Mouse (Mus musculus) midbrain, embryonic 10.5 days (tissue): ENCODE data around the gene Lrba. TPM values are rescaled to one million over a fixed set of nuclear protein-coding genes. Genes with fewer than 3 reads are reported as not detected.

Experiments used
- DNase-seq: peaks from one replicate; pipeline ENCODE4 v3.0.0-alpha.2; 2017; ENCODE audit warnings: low spot score
- H3K27ac ChIP-seq: fragments of 300-500 bp; sonication (generic); replicated peaks from 2 replicates; pipeline ENCODE4 v1.5.1; 2016; ENCODE audit warnings: mild to moderate bottlenecking
- H3K27me3 ChIP-seq: fragments of 300-500 bp; sonication (generic); 2 replicates; pipeline ENCODE4 v1.6.1; 2016; ENCODE audit warnings: low read depth, mild to moderate bottlenecking; ENCODE audit not compliant: poor library complexity, severe bottlenecking
- H3K36me3 ChIP-seq: fragments of 300-500 bp; sonication (generic); 2 replicates; pipeline ENCODE4 v1.6.1; 2016; ENCODE audit warnings: mild to moderate bottlenecking, moderate library complexity
- H3K4me1 ChIP-seq: fragments of 300-500 bp; sonication (generic); 2 replicates; pipeline ENCODE4 v1.6.1; 2016
- H3K4me3 ChIP-seq: fragments of 300-500 bp; sonication (generic); 2 replicates; pipeline ENCODE4 v1.5.1; 2016; ENCODE audit warnings: mild to moderate bottlenecking, moderate library complexity
- H3K9me3 ChIP-seq: fragments of 300-500 bp; sonication (generic); replicated peaks from 2 replicates; pipeline ENCODE4 v1.6.1; 2016; ENCODE audit warnings: mild to moderate bottlenecking
- WGBS: fragments of 180-500 bp; shearing (Covaris S2); methylation state at CpG from one replicate; pipeline ENCODE4 v1.1.7; 2016; 5-methylcytosine and 5-hydroxymethylcytosine counted together
- polyA plus RNA-seq: library from polyadenylated mRNA; unstranded; fragments of >200 nt; fragmentation: Nextera tagmentation; extraction: Ambion mirVana; gene quantifications from 2 replicates; pipeline ENCODE4 v1.2.1, GENCODE M21; 2016

Lrba gene
- polyA plus RNA-seq = 3.6 and 6.3 TPM in 2 replicates

GRCm38 (mm10) chr3:86224564-86225421 lies at the start of gene Lrba:
Gene Lrba, plus strand, starts transcription at chr3:86224680.
- H3K27me3 ChIP-seq = peaks cover 24% of the 10 kb centered on the region
- under 1% methylated on average over 55 of the region's 55 CpGs for WGBS

GRCm38 (mm10) chr3:86179714-86180113 lies 44.8 kb upstream of the Lrba start:
- Histone ChIP-seq H3K36me3 (no peaks in the 10 kb centered on the region), H3K27me3 (no peaks in the 10 kb centered on the region), H3K4me1 (no peaks in the 10 kb centered on the region), H3K4me3 (no peak overlapping the region), H3K9me3 (no peaks in the 10 kb centered on the region), H3K27ac (no peak overlapping the region)
- WGBS = 89% methylated on average over 7 of the region's 7 CpGs
- no peak for DNase-seq

More at GRCm38 (mm10) chr3:86224564-86225421, at the start of gene Lrba:
- no peaks in the 10 kb centered on the region for H3K9me3 ChIP-seq
- no peaks in the 10 kb centered on the region for H3K36me3 ChIP-seq
- DNase-seq = peak; percentile 78
- H3K4me1 ChIP-seq = peaks cover 14% of the 10 kb centered on the region
- peak within 1 kb of the TSS; percentile 95 for H3K27ac ChIP-seq
- peak within 1 kb of the TSS; percentile 93 for H3K4me3 ChIP-seq

DNA sequence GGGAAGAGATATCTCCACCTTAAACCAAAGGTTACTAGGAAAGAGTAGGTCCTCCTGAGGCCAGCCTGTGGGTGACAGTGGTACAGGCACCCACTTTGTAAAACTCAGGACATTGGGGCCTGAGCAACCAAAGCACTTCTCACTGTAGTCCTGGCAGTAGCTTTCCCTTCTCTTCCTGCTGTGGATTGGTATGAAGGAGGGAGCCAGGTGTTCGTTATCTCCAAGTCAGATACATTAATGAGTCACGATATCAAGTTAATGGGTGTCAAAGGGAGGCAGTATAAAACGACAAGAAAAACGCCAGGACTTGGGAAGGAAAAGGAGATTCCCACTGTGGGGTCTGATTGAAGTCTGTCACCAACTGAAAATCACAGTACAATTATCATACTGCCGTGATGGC lies 43.4 kb upstream of the Lrba start:
- Histone ChIP-seq H3K27ac (no peak overlapping the region), H3K27me3 (no peaks in the 10 kb centered on the region), H3K9me3 (no peaks in the 10 kb centered on the region), H3K4me3 (no peak overlapping the region), H3K4me1 (peaks cover 5% of the 10 kb centered on the region), H3K36me3 (no peaks in the 10 kb centered on the region)
- DNase-seq = no peak
- 88% methylated on average over 5 of the region's 5 CpGs for WGBS

- no peak overlapping the region for H3K27ac ChIP-seq
- no peaks in the 10 kb centered on the region for H3K27me3 ChIP-seq
- peaks cover 22% of the 10 kb centered on the region for H3K4me1 ChIP-seq
- 88% methylated on average over 7 of the region's 7 CpGs for WGBS
- H3K36me3 ChIP-seq = no peaks in the 10 kb centered on the region
- H3K4me3 ChIP-seq = no peak overlapping the region
- H3K9me3 ChIP-seq = no peaks in the 10 kb centered on the region
- DNase-seq = no peak
Observed at GRCm38 (mm10) chr3:86184546-86184945, 39.9 kb upstream of the Lrba start.

DNA sequence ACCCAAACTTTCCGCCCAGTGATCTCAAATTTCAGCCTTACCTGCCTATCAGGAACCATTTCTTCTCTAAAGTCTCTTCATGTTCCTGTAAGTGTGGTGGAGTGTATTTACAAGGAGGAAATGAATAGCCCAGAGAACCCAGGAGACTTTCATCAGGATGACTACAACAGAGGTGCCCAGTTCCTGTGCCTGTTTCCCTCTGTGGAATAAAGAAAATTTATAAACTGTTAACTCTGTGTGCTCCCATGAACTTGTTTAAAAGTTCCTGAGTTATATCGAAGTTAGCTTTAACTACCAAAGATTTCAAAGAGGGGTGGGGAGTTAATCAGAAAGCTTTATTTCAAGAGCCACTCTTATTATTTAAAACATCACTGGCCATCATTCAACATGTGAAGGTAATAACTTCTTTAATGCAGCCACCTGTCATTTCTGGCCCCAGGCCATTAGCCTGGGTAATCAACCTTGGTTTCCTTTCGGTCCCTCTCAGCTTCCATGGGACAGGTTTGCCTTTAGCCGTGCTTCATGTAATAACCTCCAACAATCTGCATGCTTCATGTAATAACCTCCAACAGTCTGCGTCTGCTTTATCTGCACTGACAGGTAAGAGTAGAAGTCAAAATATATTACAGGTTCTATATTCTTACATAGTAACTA lies 36.6 kb upstream of the Lrba start:
- Histone ChIP-seq H3K4me1 (peaks cover 22% of the 10 kb centered on the region), H3K27ac (no peak overlapping the region), H3K36me3 (no peaks in the 10 kb centered on the region), H3K4me3 (no peak overlapping the region), H3K27me3 (no peaks in the 10 kb centered on the region), H3K9me3 (no peaks in the 10 kb centered on the region)
- WGBS = 76% methylated on average over 5 of the region's 5 CpGs
- DNase-seq = no peak

- H3K36me3 ChIP-seq = no peaks in the 10 kb centered on the region
- 0 out of 2 replicates have a peak, but pooled peaks cover 3% of the 10 kb centered on the region for H3K4me1 ChIP-seq
- no peaks in the 10 kb centered on the region for H3K9me3 ChIP-seq
- no peak for DNase-seq
- no peak overlapping the region for H3K27ac ChIP-seq
- H3K27me3 ChIP-seq = no peaks in the 10 kb centered on the region
- WGBS = 49% methylated on average over 15 of the region's 15 CpGs
- H3K4me3 ChIP-seq = no peak overlapping the region
Observed at GRCm38 (mm10) chr3:86195981-86196380, 28.5 kb upstream of the Lrba start.

DNA sequence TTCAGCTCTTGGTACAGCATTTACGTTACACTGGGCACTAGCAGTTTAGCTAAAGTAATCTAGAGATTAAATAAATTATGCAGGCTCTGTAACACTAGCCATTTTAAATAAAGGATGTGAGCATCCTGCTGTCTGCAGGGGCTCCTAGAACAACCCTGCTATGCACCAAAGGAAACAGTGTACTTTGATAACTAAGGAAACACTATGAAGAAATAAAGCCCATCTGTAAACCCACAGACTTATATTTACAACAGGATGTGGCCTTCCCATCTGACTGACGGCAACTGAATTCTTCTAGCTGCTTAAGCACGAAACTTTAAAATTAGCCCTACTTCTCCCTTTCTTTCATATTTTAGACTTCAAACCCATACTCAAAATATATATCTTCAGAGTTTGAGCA lies 28.0 kb upstream of the Lrba start:
- DNase-seq = no peak
- Histone ChIP-seq H3K36me3 (no peaks in the 10 kb centered on the region), H3K27ac (no peak overlapping the region), H3K4me3 (no peak overlapping the region), H3K9me3 (no peaks in the 10 kb centered on the region), H3K27me3 (no peaks in the 10 kb centered on the region), H3K4me1 (0 out of 2 replicates have a peak, but pooled peaks cover 3% of the 10 kb centered on the region)
- WGBS = 82% methylated on average over 3 of the region's 3 CpGs

GRCm38 (mm10) chr3:86201645-86202175 lies 22.8 kb upstream of the Lrba start:
- H3K27me3 ChIP-seq = no peaks in the 10 kb centered on the region
- no peak overlapping the region for H3K4me3 ChIP-seq
- H3K9me3 ChIP-seq = no peaks in the 10 kb centered on the region
- DNase-seq = no peak
- no peak overlapping the region for H3K27ac ChIP-seq
- 94% methylated on average over 1 of the region's 1 CpGs for WGBS
- H3K36me3 ChIP-seq = no peaks in the 10 kb centered on the region
- no peaks in the 10 kb centered on the region for H3K4me1 ChIP-seq

DNA sequence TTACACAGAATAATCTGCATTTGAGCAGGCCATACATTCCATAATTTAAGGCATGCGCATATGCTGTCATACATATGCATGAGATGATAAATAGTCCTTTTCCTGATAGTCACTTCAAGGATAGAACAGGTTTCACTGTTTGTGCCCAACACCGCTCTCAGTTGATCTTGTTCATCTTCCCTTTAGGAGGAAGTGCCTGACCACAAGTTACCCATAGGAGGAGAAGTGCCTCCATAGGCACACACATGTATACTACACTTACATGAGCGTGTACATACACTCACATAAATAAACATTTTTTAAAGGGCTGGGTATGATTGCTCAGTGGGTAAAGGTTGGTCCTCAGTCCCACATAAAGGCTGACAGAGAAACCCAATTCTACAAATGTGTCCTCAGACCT lies 22.0 kb upstream of the Lrba start:
- DNase-seq = no peak
- 90% methylated on average over 3 of the region's 3 CpGs for WGBS
- H3K9me3 ChIP-seq = no peaks in the 10 kb centered on the region
- H3K27ac ChIP-seq = no peak overlapping the region
- H3K4me3 ChIP-seq = no peak overlapping the region
- no peaks in the 10 kb centered on the region for H3K27me3 ChIP-seq
- no peaks in the 10 kb centered on the region for H3K4me1 ChIP-seq
- H3K36me3 ChIP-seq = no peaks in the 10 kb centered on the region

GRCm38 (mm10) chr3:86204608-86205358 lies 19.7 kb upstream of the Lrba start:
- H3K27ac ChIP-seq = no peak overlapping the region
- H3K4me1 ChIP-seq = no peaks in the 10 kb centered on the region
- H3K9me3 ChIP-seq = no peaks in the 10 kb centered on the region
- no peak overlapping the region for H3K4me3 ChIP-seq
- no peak for DNase-seq
- 53% methylated on average over 6 of the region's 6 CpGs for WGBS
- H3K36me3 ChIP-seq = no peaks in the 10 kb centered on the region
- no peaks in the 10 kb centered on the region for H3K27me3 ChIP-seq

DNA sequence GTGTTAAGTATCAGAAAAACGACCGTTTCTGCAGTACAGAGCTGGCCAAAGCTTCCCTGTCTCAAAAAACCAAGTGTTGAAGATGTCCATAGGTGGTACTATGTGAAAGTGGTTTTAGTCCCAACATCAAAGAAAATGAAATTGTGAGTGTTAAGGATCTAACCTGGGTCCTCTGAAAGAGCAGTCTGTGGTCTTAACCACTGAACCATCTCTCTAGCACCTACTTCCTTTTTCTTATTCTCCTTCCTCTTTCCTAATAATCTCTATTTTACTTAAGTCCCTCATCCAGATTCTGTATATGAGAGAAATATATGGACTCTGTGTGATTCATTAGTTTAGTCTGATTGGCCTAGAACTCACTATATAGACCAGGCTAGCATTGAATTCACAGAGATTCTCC lies 17.9 kb upstream of the Lrba start:
- 82% methylated on average over 2 of the region's 2 CpGs for WGBS
- H3K4me1 ChIP-seq = no peaks in the 10 kb centered on the region
- no peak for DNase-seq
- no peak overlapping the region for H3K27ac ChIP-seq
- no peaks in the 10 kb centered on the region for H3K27me3 ChIP-seq
- no peak overlapping the region for H3K4me3 ChIP-seq
- H3K9me3 ChIP-seq = no peaks in the 10 kb centered on the region
- no peaks in the 10 kb centered on the region for H3K36me3 ChIP-seq

DNA sequence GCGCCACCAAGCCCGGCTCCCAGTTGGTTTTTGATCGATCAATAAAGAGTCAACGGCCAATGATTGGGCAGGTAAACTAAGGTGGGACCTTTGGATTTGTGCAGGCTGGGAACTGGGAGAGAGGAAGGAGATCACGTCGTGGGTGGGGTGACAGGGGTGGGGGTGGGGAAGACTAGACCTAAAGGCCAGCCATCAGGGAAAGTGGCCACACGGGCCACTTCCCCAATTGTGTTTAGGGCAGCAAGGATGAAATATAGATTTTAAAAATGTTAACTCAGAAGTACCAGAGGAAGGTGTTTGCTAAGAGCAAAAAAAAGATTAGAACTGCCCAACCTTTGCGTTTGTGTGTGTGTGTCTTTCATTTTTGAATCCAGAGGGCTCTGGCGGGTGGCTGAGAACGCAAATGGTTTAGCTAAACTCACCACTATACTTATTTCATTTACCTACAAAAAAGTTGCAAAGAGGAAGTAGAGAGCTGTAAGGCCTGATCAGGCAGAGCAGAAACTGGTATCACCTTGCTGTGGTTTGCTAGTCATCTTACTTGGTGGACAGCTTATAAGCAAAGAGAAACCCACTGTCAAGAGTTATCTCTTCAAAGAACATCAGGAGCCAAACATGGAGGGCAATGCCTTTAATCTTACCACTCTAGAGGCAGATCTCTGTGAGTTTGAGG lies 14.1 kb upstream of the Lrba start:
- DNase-seq = no peak
- no peaks in the 10 kb centered on the region for H3K27me3 ChIP-seq
- no peaks in the 10 kb centered on the region for H3K4me1 ChIP-seq
- no peaks in the 10 kb centered on the region for H3K9me3 ChIP-seq
- H3K36me3 ChIP-seq = no peaks in the 10 kb centered on the region
- H3K4me3 ChIP-seq = no peak overlapping the region
- no peak overlapping the region for H3K27ac ChIP-seq
- 93% methylated on average over 10 of the region's 10 CpGs for WGBS
